Mouse (Mus musculus): Measurements from ENCODE around the gene Gbf1. TPM values are rescaled to one million over a fixed set of nuclear protein-coding genes. Genes with fewer than 3 reads are reported as not detected.

Gbf1 gene
- total and polyA plus RNA-seq, 3 experiments = 23.7 to 400 (median 54.1) TPM

GRCm38 (mm10) chr19:46282081-46282849, 130.0 kb downstream of the Gbf1 start:
- peak; percentile 27 for DNase-seq (ENCODE audit: low read depth, low spot score)
- Histone ChIP-seq H3K79me2 (ENCODE audit: control insufficient read depth, insufficient read depth, low read length, poor library complexity) (no peaks in the 10 kb centered on the region), H3K4me3 (ENCODE audit: control insufficient read depth in 1 of 2, insufficient read depth in 1 of 2, low read depth in 2 of 2, low read length in 2 of 2) (no peak overlapping the region), H3K9ac (ENCODE audit: control insufficient read depth, low read depth, low read length, poor library complexity, severe bottlenecking) (no peak overlapping the region), H3K9me3 (replicated peaks; ENCODE audit: insufficient read depth, low read length) (no peaks in the 10 kb centered on the region), H3K27ac (ENCODE audit: control insufficient read depth, low read depth, low read length) (no peak overlapping the region), H3K4me1 (ENCODE audit: control insufficient read depth in 1 of 2, insufficient read depth in 2 of 2, low read length in 2 of 2) (no peaks in the 10 kb centered on the region), H3K36me3 (ENCODE audit: control insufficient read depth in 1 of 2, insufficient read depth in 2 of 2, low read length in 2 of 2) (peaks cover 0 to 2% of the 10 kb centered on the region in 2 experiments; a peak in 2 of 4 replicates), H3K27me3 (ENCODE audit: control insufficient read depth in 1 of 2, insufficient read depth in 2 of 2, low read length in 2 of 2) (no peaks in the 10 kb centered on the region)
- TF ChIP-seq MYC (IDR thresholded peaks at IDR 0.05; ENCODE audit: low read depth, low read length) = no peak
- no peak for TF ChIP-seq MAX (IDR thresholded peaks at IDR 0.05; ENCODE audit: low read length)
- no peak for TF ChIP-seq GABPA (IDR thresholded peaks at IDR 0.05; ENCODE audit: low read depth, low read length)
- no peak for TF ChIP-seq NRF1 (IDR thresholded peaks at IDR 0.05; ENCODE audit: insufficient read depth, low read depth, low read length, poor library complexity, severe bottlenecking)
- no peak for TF ChIP-seq NELFE (IDR thresholded peaks at IDR 0.05; ENCODE audit: low read depth, low read length)
- no peak for TF ChIP-seq UBTF (IDR thresholded peaks at IDR 0.05; ENCODE audit: borderline replicate concordance, insufficient read depth, low read depth, low read length)
- no peak for TF ChIP-seq POLR2AphosphoS5 (IDR thresholded peaks at IDR 0.05; ENCODE audit: borderline replicate concordance, low read depth, low read length)
- TF ChIP-seq SMC3 (IDR thresholded peaks at IDR 0.05; ENCODE audit: low read depth, low read length) = peak; percentile 36
- TF ChIP-seq ZMIZ1 (IDR thresholded peaks at IDR 0.05; ENCODE audit: low read depth, low read length) = no peak
- no peak for TF ChIP-seq SIN3A (IDR thresholded peaks at IDR 0.05; ENCODE audit: low read length)
- TF ChIP-seq ELF1 (IDR thresholded peaks at IDR 0.05; ENCODE audit: low read depth, low read length) = no peak
- no peak for TF ChIP-seq KAT2A (conservative IDR thresholded peaks at IDR 0.05; ENCODE audit: low read depth, low read length)
- no peak for TF ChIP-seq MAZ (IDR thresholded peaks at IDR 0.05; ENCODE audit: low read depth, low read length)
- TF ChIP-seq USF1 (IDR thresholded peaks at IDR 0.05; ENCODE audit: low read depth, low read length) = no peak
- no peak for TF ChIP-seq ZNF384 (IDR thresholded peaks at IDR 0.05; ENCODE audit: low read depth, low read length)
- no peak for TF ChIP-seq CHD1 (IDR thresholded peaks at IDR 0.05; ENCODE audit: low read depth, low read length)
- peak; percentile 23 for TF ChIP-seq RAD21 (IDR thresholded peaks at IDR 0.05; ENCODE audit: low read depth, low read length)
- TF ChIP-seq MAFK (IDR thresholded peaks at IDR 0.05; ENCODE audit: borderline replicate concordance, low read depth, low read length) = no peak
- TF ChIP-seq E2F4 (IDR thresholded peaks at IDR 0.05; ENCODE audit: borderline replicate concordance, low read depth, low read length) = no peak
- TF ChIP-seq CHD2 (IDR thresholded peaks at IDR 0.05; ENCODE audit: low read length) = no peak
- TF ChIP-seq CTCF (IDR thresholded peaks at IDR 0.05 in 2 of 3, conservative IDR thresholded peaks at IDR 0.05 in 1 of 3; ENCODE audit: control insufficient read depth in 1 of 3, insufficient read depth in 1 of 3, low read depth in 2 of 3, low read length in 3 of 3, poor library complexity in 1 of 3, severe bottlenecking in 1 of 3) = peak; percentile 44 to 59 (median 49)
- TF ChIP-seq TAL1 (IDR thresholded peaks at IDR 0.05; ENCODE audit: low read length) = no peak

Data from MEL (cell line).